Mouse (Mus musculus) adrenal gland, adult (tissue): ENCODE data around the gene Clspn.
"Not testable (repeated sequence)": the region's sequence is repeated elsewhere in the genome, so short reads cannot be mapped to it uniquely, and the experiment has no call there.

Source experiments
- DNase-seq, 2 experiments: peaks; one replicate each; pipeline ENCODE4 v3.0.0; 2022 to 2023; ENCODE audit warnings: low spot score in 1 of 2; ENCODE audit not compliant: inconsistent age in 2 of 2

Gene Clspn

GRCm38 (mm10) chr4:126556809-126557711 is at the start of gene Clspn:
Clspn (plus strand) TSS chr4:126556935.
- DNase-seq, result peak; percentile 87 to 95

GRCm38 (mm10) chr4:126508110-126508899 is 48.4 kb upstream of the Clspn start:
- no peak for DNase-seq

DNA sequence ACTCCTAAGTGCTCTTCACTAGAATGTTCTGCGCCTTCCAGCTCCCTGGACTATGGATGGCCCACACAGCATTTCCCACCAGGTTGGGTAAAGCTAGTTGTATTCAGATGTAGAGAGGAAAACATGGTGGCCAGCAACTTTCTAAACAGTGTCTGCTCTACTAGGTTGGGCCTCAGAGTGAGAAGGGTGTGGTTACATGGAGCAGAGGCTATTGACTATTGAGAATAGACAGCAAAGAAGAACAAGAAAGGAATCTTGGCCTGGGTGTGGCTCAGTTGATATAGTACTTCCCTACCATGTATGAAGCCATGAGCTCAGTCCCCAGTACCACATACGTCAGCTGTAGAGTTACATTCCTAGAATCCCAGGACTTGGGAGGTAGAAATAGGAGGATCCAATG is 47.7 kb upstream of the Clspn start:
- DNase-seq, result no peak

DNA sequence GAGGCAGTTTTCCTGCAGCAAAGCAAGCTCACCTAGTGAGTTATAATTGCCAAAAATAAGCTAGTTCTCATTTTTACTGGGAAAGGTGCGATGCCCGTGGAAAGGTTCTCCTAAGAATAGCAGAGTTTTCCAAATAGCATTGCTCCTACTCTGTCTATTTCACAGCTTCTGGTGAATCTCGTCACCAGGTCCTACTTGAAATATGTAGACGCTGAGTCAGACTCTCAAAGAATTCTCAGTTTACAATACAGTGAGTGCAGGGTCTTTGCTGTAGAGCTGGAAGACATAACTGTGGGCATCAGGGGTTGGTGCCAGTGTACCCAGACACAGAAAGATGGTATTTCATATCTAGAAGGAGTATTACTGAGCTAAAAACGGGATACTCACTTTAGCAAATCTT is 45.7 kb upstream of the Clspn start:
- no peak for DNase-seq

DNA sequence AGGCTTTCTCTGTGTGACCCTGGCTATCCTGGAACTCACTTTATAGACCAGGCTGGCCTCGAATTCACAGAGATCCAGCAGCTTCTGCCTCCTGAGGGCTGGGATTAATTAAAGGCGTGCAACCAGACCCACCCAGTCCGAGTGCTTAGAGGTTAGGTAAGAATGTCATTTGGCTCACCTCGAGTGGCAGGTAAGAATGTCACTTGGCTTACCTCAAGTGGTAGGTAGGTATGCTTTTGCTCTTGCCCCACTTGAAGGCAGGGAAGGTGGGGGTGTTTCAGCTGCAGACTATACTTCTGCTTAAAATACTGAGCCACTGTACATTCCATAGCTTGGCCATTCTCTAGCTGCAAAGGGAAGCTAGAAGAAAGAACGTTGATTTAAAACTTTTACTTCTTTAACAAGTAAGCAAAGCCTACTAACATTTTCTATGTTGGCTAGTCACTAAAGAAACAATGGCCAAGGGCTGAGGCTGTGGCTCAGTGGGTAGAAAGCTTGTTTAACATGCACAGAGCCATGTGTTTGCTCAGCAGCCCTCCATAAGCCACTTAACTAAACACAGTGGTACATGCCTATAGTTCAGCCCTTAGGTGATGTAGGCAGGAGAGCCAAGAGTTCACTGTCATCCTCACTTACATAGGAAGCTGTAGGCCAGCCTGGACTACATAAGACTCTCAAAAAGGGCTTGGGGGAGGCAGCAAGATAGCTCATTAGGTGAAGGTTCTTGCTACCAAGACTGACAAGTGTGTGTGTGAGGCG is 44.2 kb upstream of the Clspn start:
- DNase-seq, result no peak

DNA sequence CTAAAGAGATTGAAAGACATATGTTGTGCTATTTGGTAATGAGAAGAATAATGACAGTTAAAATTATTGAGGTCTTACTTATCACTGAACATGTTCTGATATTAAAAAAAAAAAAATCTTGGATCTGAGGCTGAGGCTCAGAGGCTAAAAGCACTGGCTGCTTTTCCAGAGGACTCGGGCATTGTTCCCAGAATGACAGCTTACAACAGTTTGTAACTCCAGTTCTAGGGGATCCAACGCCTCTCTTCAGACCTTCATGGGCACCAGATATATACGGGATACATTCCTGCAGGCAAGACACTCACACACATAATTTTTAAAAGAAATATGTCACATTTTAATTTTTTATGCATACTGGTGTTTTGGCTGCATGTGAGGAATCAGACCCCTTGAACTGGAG is 30.6 kb upstream of the Clspn start:
- no peak for DNase-seq

DNA sequence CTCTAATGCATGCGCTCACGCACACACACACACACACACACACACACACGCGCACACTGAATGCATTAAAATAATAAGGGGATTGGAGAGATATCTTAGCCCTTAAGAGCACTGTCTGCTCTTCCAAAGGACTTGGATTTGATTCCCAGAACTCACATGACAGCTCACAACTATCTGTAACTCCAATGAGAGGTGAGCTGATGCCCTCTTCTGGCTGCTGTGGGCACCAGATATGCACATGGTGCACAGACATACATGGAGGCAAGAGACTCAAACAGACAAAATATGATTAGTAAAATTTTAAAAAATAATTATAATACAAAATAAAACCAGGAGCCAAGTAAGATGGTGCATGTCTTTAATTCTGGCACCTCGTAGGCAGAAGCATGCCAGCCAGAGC is 29.9 kb upstream of the Clspn start:
- DNase-seq, result no peak

DNA sequence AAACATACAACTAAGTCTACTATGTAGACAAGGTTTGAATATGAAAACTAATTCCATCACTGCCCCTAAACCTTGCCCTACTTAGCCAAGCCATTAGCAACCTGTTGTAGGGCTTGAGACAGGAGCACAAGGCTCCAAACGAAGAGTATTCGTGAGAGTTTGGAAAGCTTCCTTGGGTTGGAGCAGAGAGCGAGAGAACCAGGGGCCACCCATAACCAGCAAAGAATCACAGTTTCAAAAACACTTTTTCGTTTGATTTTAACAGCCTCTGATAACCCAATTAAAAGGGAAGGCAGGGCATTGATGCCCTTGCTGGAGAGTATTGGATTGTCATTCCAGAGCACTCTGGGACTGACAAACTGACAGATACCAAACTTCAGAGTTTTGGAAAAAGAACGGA is 24.4 kb upstream of the Clspn start:
- DNase-seq, result no peak

GRCm38 (mm10) chr4:126532827-126533728 is 23.7 kb upstream of the Clspn start, which contains the start of gene Ago4:
Ago4 (minus strand) TSS chr4:126533472.
- DNase-seq, result peak; percentile 70 to 83

DNA sequence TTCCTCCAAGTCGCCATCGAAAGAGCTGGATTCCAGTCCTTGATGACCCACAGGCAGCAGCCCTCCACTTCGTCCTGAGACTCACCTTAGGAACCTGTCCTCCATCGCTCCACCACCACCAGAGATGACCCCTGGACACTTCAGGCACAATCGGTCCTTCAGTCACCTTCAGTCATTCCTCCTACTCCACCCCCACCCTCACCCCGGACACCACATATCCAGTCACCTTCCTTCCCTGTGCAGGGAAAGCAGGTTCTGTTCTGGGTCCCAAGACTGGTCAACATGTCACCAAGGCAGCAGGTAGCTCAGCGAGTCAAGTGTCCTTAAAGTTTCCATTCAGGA is 23.0 kb upstream of the Clspn start:
- DNase-seq, result no peak

GRCm38 (mm10) chr4:126535631-126536030 is 21.1 kb upstream of the Clspn start:
- not testable (repeated sequence) for DNase-seq

- DNase-seq, result peak in 1 of 2 experiments; percentile 25
Observed at GRCm38 (mm10) chr4:126536865-126537264, 19.9 kb upstream of the Clspn start.

DNA sequence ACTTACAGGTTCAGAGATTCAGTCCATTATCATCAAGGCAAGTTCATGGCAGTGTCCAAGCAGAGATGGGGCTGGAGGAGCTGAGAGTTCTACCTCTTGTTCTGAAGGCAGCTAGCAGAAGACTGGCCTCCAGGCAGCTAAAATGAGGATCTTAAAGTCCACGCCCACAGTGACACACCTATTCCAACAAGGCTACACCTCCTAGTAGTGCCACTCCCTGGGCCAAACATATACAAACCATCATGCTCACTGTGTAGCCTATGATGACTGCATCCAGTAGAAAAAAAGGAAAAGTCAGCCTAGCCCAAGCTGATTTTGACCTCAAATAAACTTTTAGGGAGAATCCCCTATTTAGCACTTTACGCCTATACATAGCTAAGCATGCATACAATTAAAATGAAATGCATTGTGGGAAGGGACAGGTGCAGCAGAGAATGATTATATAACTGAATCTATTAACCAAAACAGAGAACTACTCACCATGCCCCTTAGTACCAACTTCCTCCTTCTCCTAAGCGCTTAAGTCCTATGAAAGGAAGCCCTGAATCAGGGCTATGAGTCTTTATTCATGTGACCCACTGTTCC is 16.2 kb upstream of the Clspn start:
- DNase-seq, result no peak

- no peak for DNase-seq
Observed at GRCm38 (mm10) chr4:126542838-126543237, 13.9 kb upstream of the Clspn start.

DNA sequence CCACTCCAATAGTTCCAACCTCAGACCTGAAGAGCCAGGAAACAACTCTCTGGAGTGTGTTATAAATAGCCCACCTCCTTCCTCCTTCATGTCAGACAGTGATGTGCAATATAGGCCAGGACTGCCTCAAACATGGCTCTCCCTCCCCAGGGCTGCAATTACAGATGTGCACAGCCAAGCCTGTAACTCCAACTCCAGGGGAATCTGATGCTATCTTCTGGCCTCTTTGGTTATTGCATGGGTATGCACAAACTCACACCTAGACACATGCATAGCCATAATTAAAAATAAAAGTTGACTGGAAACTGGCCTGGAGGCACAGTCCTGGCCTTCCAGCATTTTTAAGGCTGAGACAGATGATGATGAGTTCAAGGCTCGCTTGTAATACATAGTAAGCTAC is 11.7 kb upstream of the Clspn start:
- no peak for DNase-seq

DNA sequence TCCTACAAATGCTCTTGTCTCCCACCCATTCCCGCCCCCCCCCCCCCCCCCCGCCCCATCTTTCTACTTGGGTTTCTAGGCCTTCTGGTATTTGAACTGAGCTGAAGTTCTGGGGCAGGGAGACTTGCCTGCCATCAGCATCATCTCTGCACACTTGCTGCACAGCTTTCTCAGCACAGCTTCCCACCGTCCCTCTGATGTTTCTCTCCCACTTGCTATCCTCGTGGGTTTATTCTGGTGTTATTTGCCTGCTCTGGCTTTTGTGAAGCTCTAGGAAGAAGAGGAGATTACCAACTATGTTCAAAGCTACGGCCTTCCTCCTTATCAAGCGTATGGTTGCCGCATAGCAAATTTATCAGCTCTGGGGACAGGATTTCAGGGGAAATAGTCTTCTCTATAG is 11.0 kb upstream of the Clspn start:
- no peak for DNase-seq

DNA sequence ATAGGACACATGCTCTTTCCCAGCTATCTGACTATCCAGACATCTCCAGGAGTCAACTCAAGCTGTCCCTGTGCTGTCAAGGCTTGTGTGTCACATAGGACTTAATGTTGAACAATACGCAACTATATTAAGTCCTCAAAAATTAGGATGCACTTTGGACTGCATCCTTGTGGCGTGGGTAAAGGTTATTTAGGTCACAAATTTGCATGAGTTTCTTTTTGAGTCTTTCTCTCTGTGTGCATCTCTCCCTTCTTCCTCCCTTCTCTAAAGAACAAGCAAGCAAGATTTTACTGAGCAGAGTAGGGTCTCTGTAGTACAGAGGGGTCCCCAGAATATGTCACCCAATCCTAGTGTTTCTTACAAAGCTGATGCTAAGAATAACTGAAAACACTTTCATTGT is 10.6 kb upstream of the Clspn start:
- DNase-seq, result no peak

DNA sequence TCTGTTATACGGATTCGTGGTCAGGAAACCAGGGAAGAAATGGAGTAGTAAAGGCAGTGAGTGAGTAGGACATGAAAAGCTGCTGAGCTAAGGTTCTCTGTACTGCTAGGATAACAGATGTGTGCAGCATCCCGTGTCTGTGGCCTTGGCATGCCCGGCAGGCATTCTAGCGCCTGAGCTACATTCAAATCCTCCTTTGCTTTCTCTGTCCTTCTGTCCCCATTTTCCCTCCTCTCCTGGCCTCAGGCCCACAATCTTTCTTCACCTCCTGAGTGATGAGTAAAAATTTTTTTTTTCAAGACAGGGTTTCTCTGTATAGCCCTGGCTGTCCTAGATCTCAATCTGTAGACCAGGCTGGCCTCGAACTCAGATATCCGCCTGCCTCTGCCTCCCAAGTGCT is 4.6 kb upstream of the Clspn start:
- peak; percentile 33 to 74 for DNase-seq

- DNase-seq, result peak; percentile 53 to 74
Observed at GRCm38 (mm10) chr4:126553105-126553504, 3.6 kb upstream of the Clspn start.

- no peak for DNase-seq
Observed at GRCm38 (mm10) chr4:126553685-126554084, 3.0 kb upstream of the Clspn start.
